Mouse (Mus musculus) lung, embryonic 14.5 days (tissue): ENCODE measurements around the gene Klhl29. TPM values are rescaled to one million over a fixed set of nuclear protein-coding genes. Genes with fewer than 3 reads are reported as not detected.
A peak's percentile ranks its signal among the peaks of the same experiment; 100 is the strongest.

Experiments
- ATAC-seq: fragments of 200-750 bp; cut with Nextera tagmentation; 2 replicates; pipeline ENCODE4 v1.8.0; 2017; ENCODE audit warnings: mild to moderate bottlenecking, moderate TSS enrichment, moderate library complexity; ENCODE audit not compliant: insufficient read depth
- DNase-seq: peaks from one replicate; pipeline ENCODE4 v3.0.0-alpha.2; 2015
- H3K27ac ChIP-seq: fragments of 300-500 bp; sonication (generic); 2 replicates; pipeline ENCODE4 v1.5.1; 2014; ENCODE audit warnings: low read depth, mild to moderate bottlenecking, moderate library complexity
- H3K27me3 ChIP-seq: fragments of 300-500 bp; sonication (generic); 2 replicates; pipeline ENCODE4 v1.6.1; 2014; ENCODE audit warnings: low read length, control low read depth; ENCODE audit not compliant: insufficient read depth
- H3K36me3 ChIP-seq: fragments of 300-500 bp; sonication (generic); 2 replicates; pipeline ENCODE4 v1.6.1; 2014; ENCODE audit warnings: control low read depth; ENCODE audit not compliant: insufficient read depth
- H3K4me1 ChIP-seq: fragments of 300-500 bp; sonication (generic); 2 replicates; pipeline ENCODE4 v1.6.1; 2014; ENCODE audit warnings: antibody characterized with exemption, control low read depth; ENCODE audit not compliant: insufficient read depth
- H3K4me2 ChIP-seq: fragments of 300-500 bp; sonication (generic); 2 replicates; pipeline ENCODE4 v1.6.1; 2014; ENCODE audit warnings: mild to moderate bottlenecking
- H3K4me3 ChIP-seq: fragments of 300-500 bp; sonication (generic); 2 replicates; pipeline ENCODE4 v1.5.1; 2014; ENCODE audit warnings: low read depth, low read length
- H3K9ac ChIP-seq: fragments of 300-500 bp; sonication (generic); 2 replicates; pipeline ENCODE4 v1.6.1; 2014
- H3K9me3 ChIP-seq: fragments of 300-500 bp; sonication (generic); 2 replicates; pipeline ENCODE4 v1.6.1; 2016; ENCODE audit warnings: low read depth, low read length, control low read depth
- CTCF ChIP-seq: IDR thresholded peaks from 2 replicates; pipeline ENCODE4 v1.5.1; 2016; ENCODE audit warnings: antibody characterized with exemption, low read depth
- WGBS: fragments of 180-500 bp; shearing (Covaris S2); extraction: QIAGEN DNeasy Blood & Tissue Kit; methylation state at CpG from one replicate; pipeline ENCODE4 v1.1.7; 2014; 5-methylcytosine and 5-hydroxymethylcytosine counted together
- polyA plus RNA-seq: library from polyadenylated mRNA; unstranded; fragments of >200 nt; fragmentation: Nextera tagmentation; extraction: Ambion mirVana; gene quantifications from 2 replicates; pipeline ENCODE4 v1.2.1, GENCODE M21; 2014

Gene Klhl29
- 0.97 and 1.2 TPM in 2 replicates for polyA plus RNA-seq

- Histone ChIP-seq H3K9me3 (no peaks in the 10 kb centered on the region), H3K27ac (no peak within 1 kb of the TSS), H3K36me3 (no peaks in the 10 kb centered on the region), H3K4me3 (peak within 1 kb of the TSS; percentile 68), H3K9ac (peak within 1 kb of the TSS; percentile 60), H3K4me1 (peaks cover 5% of the 10 kb centered on the region; the same call in 1 of the 2 replicates), H3K27me3 (peaks cover 52% of the 10 kb centered on the region), H3K4me2 (peak within 1 kb of the TSS; percentile 97)
- ATAC-seq: peak; percentile 94
- TF ChIP-seq CTCF: no peak
- WGBS: under 1% methylated on average over 62 of the region's 66 CpGs
- DNase-seq: peak; percentile 91
Measured at GRCm38 (mm10) chr12:5375616-5376461, at the start of gene Klhl29. TSS of gene Klhl29 (minus strand) at chr12:5375682.

- no peak for TF ChIP-seq CTCF
- no peaks in the 10 kb centered on the region for H3K9me3 ChIP-seq
- no peak overlapping the region for H3K4me3 ChIP-seq
- H3K9ac ChIP-seq: no peak overlapping the region
- H3K36me3 ChIP-seq: no peaks in the 10 kb centered on the region
- no peaks in the 10 kb centered on the region for H3K4me1 ChIP-seq
- H3K27me3 ChIP-seq: no peaks in the 10 kb centered on the region
- WGBS: 54% methylated on average over 4 of the region's 4 CpGs
- no peak overlapping the region for H3K4me2 ChIP-seq
- DNase-seq (no peak), ATAC-seq (no peak)
- H3K27ac ChIP-seq: no peak overlapping the region
Measured at GRCm38 (mm10) chr12:5425276-5425675, 49.8 kb upstream of the Klhl29 start.

- Histone ChIP-seq H3K4me2 (no peak overlapping the region), H3K27me3 (no peaks in the 10 kb centered on the region), H3K4me3 (no peak overlapping the region), H3K36me3 (no peaks in the 10 kb centered on the region), H3K9ac (no peak overlapping the region), H3K9me3 (no peaks in the 10 kb centered on the region), H3K4me1 (no peaks in the 10 kb centered on the region), H3K27ac (no peak overlapping the region)
- ATAC-seq (no peak), DNase-seq (no peak)
- 36% methylated on average over 3 of the region's 3 CpGs for WGBS
- no peak for TF ChIP-seq CTCF
Measured at GRCm38 (mm10) chr12:5415806-5416205, 40.3 kb upstream of the Klhl29 start.

GRCm38 (mm10) chr12:5413976-5414375, 38.5 kb upstream of the Klhl29 start:
- no peak for TF ChIP-seq CTCF
- H3K9ac ChIP-seq: no peak overlapping the region
- no peak overlapping the region for H3K27ac ChIP-seq
- no peak overlapping the region for H3K4me2 ChIP-seq
- ATAC-seq: no peak
- H3K36me3 ChIP-seq: no peaks in the 10 kb centered on the region
- no peak overlapping the region for H3K4me3 ChIP-seq
- DNase-seq: no peak
- no peaks in the 10 kb centered on the region; the same call in 1 of the 2 replicates for H3K4me1 ChIP-seq
- H3K27me3 ChIP-seq: no peaks in the 10 kb centered on the region
- H3K9me3 ChIP-seq: no peaks in the 10 kb centered on the region

GRCm38 (mm10) chr12:5411761-5412537, 36.5 kb upstream of the Klhl29 start:
- no peak overlapping the region for H3K4me2 ChIP-seq
- no peak overlapping the region for H3K27ac ChIP-seq
- no peak for ATAC-seq
- H3K27me3 ChIP-seq: no peaks in the 10 kb centered on the region
- TF ChIP-seq CTCF: no peak
- no peaks in the 10 kb centered on the region for H3K36me3 ChIP-seq
- H3K9me3 ChIP-seq: no peaks in the 10 kb centered on the region
- H3K4me1 ChIP-seq: no peaks in the 10 kb centered on the region; the same call in 1 of the 2 replicates
- H3K9ac ChIP-seq: no peak overlapping the region
- H3K4me3 ChIP-seq: no peak overlapping the region
- 63% methylated on average over 13 of the region's 13 CpGs for WGBS
- peak; percentile 9 for DNase-seq

- Histone ChIP-seq H3K27ac (no peak overlapping the region), H3K9me3 (no peaks in the 10 kb centered on the region), H3K4me2 (no peak overlapping the region), H3K4me1 (no peaks in the 10 kb centered on the region; the same call in 1 of the 2 replicates), H3K36me3 (no peaks in the 10 kb centered on the region), H3K9ac (no peak overlapping the region), H3K4me3 (no peak overlapping the region), H3K27me3 (no peaks in the 10 kb centered on the region)
- DNase-seq (no peak), ATAC-seq (no peak)
- TF ChIP-seq CTCF: no peak
- 72% methylated on average over 4 of the region's 4 CpGs for WGBS
Measured at GRCm38 (mm10) chr12:5411346-5411745, 35.9 kb upstream of the Klhl29 start.
